Mouse (Mus musculus) liver, postnatal 0 days (tissue): ENCODE measurements around the gene Med12.

Experiments used
- CTCF ChIP-seq: sonication (generic); IDR thresholded peaks from 2 replicates; pipeline ENCODE4 v1.5.1; 2016; ENCODE audit warnings: antibody characterized with exemption, low read depth
- EP300 ChIP-seq: IDR thresholded peaks from 2 replicates; pipeline ENCODE4 v1.6.1; 2016; ENCODE audit warnings: antibody characterized with exemption, low read depth, mild to moderate bottlenecking

DNA sequence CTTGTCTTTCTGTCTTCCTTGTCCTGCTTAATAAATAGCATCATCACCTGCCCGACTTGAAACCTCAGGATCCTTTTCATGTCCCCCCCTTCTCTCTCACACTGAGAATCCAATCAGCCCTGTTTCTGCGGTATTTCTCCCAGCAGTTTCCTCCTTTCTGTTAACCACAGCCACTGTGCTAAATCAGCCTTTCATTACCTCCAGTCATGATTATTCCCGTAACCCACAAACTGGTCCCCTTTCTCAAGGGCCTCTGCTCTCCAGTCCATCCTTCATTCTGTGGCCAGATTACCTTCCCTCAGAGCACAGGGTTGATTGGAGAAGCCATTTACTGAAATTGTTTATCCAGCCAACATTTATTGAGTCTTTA lies 5.1 kb upstream of the Med12 start, which contains the start of gene Gm20489:
- TF ChIP-seq CTCF (no peak), EP300 (no peak)
